Mouse (Mus musculus) cerebellum, postnatal 14 days (tissue): ENCODE measurements around the gene Pdlim5.
"Not testable (repeated sequence)": the region's sequence is repeated elsewhere in the genome, so short reads cannot be mapped to it uniquely, and the experiment has no call there.

Source experiments
- DNase-seq, 2 experiments: peaks; one replicate each; pipeline ENCODE4 v3.0.0; 2021; ENCODE audit warnings: mixed read lengths in 2 of 2

Pdlim5 gene

DNA sequence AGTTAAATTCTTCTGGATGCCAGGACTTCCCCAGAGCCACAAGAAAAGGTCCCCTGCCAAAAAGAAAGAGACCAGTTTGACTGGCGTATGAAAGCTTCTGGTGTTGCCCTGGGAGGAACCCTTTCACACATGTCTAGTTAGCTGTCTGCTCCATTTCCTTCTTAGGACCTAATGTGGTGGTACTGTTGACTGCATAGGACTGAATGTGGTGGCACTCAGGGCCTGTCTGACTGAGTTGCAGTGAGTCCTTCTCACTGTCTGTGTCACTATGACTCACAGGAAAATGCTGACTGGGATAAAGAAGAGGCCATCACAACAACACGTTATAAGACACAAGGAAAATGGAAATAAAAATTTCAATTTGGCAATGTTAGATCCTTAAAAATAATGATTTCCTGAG lies 146.0 kb downstream of the Pdlim5 start:
- no peak for DNase-seq

DNA sequence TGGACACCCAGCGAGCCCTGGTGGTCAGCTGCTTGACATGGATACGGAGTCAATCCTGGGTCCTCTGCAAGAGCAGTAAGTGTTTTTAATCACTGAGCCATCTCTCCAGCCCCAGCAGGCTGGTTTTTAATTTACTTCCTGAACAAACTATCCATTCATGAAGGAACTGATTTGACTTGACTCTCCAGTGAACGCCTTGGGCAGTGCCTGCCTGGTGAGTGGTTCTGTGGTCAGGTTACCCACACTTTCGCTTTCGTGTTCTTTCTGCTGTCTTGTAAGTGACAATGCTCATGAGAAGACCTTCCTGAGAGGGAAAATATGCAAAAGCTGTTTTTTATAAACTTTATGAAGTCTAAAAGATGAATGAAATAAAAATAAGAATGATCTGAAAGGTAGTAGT lies 152.2 kb downstream of the Pdlim5 start:
- no peak for DNase-seq

DNA sequence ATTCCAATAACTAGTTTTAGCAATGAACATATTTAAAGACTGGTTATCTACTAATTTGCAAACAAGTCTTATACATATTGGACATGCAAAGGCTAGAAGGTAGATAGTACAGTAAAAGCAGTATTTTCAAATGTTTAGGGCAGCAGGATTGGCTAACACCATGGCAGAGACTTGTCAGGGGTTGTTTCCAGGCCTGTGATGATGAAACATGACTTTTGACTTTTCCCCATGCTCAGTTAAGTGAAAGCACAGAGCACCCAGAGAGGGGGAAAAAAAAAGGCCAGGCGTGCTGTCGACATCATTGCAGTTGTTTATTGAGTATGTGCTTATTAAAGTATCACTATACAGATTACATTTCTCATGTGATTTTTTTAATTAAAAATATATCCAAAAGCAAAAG lies 156.2 kb downstream of the Pdlim5 start:
- DNase-seq = no peak

DNA sequence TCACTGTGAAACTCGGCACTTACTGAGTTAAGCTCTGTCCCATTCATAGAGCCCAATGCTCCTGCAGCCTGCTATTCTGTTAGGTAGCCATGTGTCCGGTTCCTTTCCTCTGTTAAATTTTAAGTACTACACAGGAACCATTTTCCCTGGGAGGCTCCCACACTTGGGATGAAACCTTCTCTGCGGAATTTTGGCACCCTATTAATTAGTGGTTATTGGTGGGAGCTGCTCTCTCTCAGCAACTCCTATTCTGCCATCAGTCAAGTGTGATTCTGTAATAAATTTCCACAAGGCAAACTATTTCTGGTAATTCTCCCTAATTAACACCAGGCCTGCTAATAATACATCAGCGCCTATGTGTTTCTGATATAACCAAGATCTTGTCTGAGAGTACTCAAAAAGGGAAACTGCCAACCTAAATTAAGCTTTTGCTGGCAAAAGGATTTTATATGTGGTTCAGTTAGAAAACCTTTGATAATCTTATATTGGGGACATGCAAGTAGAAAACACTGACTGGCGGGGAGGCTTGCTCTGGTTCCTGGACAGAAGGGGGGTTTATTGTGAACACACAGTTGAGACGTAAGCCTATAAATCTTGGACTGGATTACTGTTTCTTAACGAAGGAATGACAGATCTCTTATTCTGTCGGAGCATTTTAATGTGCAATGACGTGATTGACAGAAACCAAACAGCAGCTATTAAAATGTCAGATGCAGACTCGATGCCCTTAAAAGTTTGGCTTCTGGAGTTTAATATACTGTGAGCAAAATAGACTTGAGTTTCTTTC lies 157.0 kb downstream of the Pdlim5 start:
- DNase-seq = no peak

DNA sequence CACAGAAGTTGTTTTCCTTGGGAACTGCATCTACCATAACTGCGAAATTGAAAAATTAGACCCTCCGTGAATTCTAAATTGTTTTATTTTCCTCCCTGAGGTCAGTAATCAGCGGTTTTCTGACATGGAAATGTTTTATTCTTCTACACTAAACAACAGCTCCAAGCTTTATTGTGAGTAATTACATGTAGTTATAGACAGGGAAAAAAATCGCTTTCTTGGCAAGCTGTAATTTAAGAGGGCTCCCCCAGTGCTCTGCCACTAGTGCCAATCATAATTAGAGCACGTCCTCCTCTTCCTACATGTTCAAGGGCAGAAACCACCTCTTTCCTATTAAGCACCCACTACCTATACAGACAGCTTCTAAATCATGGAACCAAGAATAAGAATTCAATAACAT lies 157.9 kb downstream of the Pdlim5 start:
- no peak for DNase-seq

DNA sequence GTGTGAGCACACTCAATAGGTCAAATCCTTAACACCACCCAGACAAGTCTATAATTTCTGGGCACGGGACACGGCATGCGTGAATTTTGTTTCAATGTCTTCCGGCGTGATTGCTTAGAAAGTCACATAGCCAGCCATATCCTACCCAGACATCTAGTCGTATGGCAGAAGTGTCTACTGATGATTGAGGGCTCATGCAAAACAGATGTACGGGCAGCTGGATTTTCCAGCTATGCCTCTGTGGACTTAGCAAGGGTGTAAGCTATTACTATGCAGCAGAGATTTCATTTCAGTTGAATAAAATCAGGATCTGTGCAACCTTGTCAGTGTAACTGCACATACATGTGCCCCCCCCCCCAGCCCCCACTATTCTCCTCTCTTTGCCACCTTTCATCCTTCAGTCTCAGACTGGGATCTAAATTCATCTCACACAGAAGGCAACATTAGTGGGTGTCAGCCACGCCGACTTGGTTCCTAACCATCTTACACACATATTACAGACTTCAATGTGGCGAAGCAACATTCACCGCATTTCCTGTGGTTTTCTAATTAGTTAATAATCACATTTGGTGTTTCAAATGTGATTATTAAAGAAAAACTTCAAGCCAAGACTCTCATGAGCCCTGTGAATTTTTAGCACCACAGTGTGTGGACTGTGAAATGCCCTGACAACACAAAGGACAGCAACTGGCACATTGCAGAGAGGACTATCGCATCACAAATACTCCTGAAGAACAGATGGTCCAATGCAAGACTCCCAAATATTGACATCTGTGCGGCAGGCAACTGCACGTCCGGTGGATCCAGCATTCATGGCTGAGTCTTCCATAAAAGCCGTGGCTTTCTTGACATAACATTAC lies 161.7 kb downstream of the Pdlim5 start:
- DNase-seq = no peak

DNA sequence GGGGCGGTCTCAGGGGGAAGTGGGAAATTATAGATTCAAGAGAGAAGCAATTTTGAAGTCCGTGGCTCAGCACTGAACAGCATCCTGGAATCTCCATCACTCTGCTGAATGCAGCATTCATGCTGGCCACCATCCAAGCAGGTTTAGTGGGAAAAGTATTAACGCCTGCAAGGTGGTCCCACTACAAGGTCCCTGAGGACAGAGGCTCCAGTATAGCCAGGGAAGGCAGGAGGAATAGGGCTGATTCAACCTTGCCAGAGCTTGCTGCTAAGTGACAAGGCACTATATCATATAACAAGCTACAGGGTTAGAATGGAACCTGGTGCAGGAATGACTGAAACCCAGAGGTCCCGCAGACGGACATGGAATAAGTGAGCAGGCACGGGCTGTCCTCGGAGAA lies 166.8 kb downstream of the Pdlim5 start:
- no peak for DNase-seq

DNA sequence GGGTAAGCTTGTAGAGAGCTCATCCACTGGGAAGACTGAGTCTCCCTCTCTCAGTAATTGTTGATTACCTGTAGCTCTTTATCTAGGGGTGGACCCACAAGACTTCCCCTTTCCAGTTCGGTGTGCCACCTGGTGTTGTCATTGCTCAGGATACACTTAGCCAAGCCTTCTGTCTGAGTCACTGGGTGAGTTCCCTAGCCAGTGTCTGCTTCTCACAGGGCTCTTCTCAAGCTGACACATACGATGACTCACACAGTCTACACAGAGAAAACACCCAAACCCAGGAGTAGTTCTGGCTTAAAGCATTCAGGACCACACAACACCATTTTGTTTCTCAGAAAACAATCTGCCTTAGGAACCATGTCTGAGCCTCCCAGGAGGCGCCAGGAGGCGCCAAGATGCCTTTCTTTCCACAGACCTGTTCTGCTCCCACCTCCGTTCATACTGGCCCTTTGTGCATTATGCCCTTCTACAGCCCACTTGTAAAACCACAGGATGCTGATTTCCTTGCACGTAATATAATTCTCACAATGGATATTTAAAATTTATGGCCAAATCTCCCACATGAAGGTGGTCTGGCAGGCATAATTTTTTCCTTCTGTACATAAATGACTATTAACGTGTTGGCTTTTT lies 172.9 kb downstream of the Pdlim5 start:
- DNase-seq = no peak

DNA sequence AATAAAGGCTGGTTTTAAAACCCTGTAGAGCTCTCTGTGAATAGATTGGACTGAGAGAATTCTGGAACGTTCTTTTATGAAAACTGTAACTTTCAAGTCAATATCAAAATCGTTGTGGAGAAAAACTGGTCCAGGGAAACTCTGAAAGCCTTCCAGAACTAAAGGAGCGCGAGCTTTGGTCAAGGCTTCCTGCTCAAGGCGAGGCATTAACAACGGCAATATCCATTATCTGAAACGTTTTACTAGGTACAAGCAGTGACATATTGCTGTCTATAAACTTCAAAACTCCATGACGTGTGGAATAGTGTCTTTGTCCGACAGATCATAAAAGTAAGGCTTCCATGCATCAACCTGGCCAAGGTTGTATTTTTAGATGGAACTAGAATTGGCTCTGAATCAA lies 175.6 kb downstream of the Pdlim5 start:
- no peak for DNase-seq

DNA sequence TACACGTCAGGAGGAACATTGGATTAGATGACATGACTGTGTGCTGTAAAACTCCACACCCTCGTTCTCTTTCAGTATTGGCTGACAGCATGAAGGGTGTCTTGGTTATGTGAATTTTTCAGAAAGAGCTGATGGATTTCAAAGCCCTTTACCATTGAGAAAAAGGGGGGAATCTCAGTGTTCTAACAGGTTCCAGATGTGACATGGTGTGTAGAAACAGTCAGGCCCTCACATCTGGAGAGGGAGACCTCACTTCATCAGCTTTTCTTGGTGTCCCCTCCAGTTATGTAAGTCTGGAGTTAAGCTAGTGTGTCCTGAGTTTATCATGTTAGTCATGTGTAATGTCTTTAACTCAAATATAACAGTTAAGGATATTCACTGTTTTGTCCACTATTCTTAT lies 182.7 kb downstream of the Pdlim5 start:
- DNase-seq = no peak

DNA sequence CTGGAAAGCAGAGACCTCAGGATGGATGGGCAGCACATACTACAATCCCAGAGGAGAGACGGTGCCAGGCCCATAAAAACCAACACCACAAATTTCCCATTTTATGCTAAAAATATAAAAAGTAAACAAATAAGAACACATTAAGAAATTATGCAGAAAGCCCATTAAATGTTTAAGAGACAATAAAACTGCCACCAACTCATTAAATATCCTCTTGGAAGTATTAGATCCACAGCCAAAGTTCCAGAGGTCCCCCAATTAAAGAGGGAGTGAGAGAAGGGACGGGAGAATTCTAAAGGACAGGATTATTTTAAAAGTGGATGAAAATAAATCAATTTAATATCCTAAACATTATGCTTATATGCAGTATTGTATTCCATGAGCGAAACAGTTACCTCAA lies 183.3 kb downstream of the Pdlim5 start:
- no peak for DNase-seq

DNA sequence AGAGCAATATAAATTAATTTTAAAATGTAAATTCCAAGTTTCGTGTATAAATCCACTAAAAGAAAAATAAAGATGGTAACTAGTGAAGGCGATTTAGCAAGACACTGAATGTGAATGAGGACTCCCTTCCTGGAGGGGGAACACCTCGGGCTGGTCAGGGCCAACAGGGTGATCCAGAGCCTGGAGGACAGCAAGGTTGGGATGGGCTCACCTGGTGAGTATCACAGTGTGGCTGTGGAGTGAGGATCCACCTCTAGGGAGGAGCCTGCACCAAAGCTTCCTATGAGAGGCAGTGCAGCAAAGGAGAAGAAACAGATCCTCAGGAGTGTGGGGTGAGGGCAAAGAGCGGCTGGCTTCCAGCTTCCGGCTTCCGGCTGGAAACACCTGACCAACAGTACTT lies 185.5 kb downstream of the Pdlim5 start:
- DNase-seq = no peak

DNA sequence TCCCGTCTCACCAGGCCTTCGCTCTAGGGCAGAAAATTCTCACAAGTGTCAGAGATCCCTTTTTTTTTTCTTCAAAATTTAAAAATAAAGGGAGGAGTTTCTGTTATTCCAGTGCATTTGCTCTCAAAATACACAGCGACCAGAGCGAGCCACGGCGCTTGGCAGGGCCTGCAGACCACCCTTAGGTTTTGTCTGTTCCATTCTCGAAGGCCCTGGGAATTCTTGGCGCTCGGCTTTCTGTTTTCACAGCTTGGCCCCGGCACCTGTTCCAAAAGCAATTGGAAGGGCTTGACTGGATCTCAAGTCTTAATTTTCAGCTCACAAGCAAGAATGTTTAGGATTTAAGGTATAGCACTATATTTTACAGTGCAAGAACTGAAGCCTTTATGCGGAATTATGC lies 186.4 kb downstream of the Pdlim5 start:
- peak; percentile 81 to 88 for DNase-seq

DNA sequence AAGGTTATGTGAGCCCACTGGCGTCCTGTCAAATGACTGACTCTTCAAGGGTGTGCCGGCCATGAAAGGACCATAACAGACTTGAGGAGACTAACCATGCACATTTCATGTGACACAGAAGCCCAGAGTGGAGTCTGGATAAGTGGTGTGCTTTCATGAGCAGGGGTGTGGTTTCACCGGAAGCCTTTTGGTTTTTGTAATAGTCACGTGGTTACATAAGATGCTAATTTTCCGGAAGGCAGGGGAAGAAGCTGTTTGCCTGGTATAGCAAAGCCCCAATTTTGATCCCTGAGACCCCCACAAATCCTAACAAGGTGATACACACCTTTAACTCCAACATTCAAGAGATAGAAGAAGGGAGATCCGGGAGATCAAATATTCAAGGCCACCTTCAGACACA lies 188.0 kb downstream of the Pdlim5 start:
- DNase-seq = no peak

DNA sequence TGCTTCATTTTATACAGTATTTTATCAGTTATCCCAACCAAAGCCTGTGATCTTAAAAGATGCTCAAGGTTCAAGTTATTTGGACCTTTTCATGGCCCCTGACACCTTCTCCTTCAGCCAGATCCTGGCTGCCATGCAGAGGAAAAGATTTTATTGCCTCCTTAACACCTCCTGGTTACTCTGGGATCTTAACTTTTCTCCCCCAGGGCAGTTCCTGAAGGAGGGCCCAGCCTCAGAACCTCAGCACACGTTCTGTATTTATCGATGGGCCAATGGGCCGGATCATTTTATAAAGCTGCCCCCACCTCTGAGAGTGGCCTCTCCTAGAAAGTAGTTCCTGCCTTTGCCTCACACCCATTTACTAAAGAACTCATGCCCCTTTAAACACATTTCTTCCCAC lies 189.2 kb downstream of the Pdlim5 start:
- DNase-seq = no peak

DNA sequence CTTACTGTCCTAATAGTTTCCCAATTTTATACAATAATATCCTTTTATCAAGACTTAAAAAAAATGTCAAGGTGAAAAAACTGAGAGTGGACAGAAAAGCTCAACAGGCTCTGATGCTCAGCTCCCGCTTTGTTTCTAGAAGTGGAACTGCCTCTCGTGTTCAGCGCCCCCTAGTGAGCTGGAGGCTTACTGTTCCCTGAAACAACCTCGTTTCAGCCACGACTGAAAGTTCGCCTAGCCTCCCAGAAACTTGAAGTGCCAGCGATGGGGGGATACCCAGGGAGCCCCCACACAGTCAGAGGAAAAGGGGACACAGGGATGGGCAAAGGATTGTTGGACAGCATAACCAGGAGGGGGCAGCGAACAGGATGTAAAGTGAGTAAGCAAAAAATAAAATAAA lies 199.4 kb downstream of the Pdlim5 start:
- peak in 1 of 2 experiments; percentile 10 for DNase-seq

DNA sequence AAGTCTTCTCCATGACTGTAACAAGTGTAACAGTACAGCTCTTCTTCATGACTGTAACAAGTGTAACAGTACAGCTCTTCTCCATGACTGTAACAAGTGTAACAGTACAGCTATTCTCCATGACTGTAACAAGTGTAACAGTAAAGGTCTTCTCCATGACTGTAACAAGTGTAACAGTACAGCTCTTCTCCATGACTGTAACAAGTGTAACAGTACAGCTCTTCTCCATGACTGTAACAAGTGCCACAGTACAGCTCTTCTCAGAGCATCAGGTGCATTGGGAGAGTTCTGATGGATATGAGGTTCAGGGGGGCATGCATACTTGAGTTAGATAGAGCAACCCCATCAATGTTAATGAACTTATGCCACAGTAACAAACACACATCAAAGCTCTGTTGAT lies 203.9 kb downstream of the Pdlim5 start:
- DNase-seq = not testable (repeated sequence)
